Mouse (Mus musculus) adrenal gland (tissue): ENCODE data around the gene Oas1d.
"Not testable (repeated sequence)": the region's sequence is repeated elsewhere in the genome, so short reads cannot be mapped to it uniquely, and the experiment has no call there.

ENCODE experiments used
- intact Hi-C: fragments of 180-260 bp; cut with DNase I; formaldehyde crosslinking; loops from one replicate; pipeline ENCODE4 v1.15.1; 2025

The Oas1d gene

DNA sequence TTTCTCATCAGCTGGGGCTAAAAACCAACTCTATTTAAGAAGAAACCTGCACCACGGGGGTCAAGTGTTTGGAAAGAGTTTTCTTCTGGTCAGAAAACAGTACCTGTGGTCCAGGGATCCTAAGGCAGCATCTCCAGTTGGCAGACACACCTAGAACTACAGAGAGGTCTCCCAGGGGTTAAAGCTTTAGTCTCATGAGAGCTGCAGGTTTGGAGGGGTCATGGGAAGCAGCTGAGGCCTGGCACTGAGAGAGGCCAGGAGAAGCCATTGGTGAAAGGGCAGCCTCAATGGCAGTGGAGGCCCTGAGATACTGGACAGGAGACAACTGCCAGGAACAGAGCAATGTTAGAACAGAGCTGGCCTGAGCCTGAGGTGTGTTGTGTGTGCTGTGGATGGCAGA is 13.7 kb upstream of the Oas1d start:
- intact Hi-C loops: no loop called here

DNA sequence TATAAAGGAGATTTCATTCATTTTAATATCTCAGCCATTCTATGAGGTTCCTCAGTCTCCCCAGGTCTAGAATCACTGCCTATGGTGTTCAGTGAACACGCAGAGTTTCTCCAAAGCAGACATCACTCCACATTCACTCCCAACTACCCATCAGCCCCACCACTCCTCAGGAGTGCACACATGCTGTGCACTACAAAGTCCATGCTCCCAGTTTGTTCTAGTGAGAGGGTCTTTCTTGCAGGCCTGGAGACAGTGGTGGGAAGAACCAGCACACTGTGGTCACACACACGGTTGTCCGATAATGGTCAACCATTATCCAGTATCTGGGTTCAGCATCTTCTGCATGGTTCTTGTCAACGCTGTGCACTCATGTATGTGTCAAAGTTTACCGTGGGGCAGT is 12.3 kb upstream of the Oas1d start:
- intact Hi-C loops: no loop called here

GRCm38 (mm10) chr5:120906791-120907733 is 7.3 kb upstream of the Oas1d start, which contains the start of gene Oas1a:
TSS of gene Oas1a (minus strand) at chr5:120907521.
- intact Hi-C loops: not testable (repeated sequence)

DNA sequence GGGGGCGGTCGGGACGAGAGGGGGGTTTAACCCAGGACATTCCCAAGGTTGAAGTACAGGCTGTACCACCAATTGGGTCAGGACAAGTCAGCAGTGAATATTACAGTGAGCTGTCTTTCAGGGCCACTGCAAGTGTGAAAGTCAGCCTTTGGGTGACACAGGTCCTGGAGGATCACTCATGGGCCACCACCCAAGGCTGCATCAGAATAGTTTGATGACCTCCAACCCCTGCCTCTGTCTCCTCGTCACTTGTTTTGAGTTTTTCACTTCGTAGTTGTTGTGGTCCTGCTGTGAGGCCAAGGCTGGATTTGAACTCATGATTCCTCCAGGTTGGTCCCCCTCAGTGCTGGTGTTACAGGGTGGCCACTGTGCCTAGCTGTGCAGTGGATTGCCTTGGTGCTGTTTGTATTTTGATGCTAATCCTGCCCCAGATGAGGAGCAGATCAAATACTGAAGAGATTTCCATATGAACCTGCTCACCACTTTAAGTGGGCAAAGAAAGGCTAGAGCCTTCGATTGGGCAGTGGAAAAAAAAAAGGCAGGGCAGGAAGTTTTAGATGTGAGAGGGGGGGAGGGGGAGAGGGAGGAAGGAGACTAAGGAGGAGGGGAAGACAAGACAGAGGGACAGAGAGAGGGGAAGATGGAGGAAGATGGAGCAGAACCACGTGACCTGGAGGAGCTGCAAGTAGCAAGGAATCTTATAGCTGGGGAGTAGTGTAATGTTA is 6.0 kb upstream of the Oas1d start:
- intact Hi-C loops: no loop called here

DNA sequence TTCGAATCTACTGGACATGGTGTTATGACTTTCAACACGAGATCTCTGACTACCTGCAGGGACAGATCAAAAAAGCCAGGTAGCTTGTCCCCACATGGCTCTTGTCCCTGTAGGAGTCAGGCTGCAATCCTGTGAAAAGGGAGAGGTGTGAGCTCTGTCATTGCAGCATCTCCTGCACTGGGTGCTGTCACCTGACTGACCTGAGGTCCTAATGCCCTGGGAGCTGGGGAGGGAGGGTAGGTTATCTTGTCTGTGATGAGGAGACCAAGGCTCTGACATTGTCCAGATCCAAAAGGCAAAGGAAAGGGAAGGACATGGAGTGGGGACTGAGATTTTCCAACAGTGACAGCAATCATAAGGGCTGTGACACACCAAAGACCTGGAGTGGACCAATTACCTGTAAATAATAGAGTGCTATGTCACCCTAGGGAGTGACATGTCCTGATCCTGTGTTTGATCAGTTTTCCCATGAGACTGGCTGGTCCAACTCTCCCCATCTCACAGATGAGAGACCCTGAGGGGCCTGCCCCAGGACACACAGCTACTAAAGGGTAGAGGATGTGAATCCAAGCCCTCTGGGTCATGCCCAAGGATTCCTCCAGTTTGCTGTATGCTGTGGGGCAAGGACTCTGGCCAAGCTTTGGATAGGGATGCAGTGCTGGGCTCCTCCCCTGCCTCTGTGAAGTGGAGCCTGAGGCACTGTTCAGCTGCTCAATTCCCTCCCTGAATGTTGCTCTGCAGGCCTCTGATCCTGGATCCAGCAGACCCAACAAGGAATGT is 5.0 kb downstream of the Oas1d start:
- intact Hi-C loops: not testable (repeated sequence)

DNA sequence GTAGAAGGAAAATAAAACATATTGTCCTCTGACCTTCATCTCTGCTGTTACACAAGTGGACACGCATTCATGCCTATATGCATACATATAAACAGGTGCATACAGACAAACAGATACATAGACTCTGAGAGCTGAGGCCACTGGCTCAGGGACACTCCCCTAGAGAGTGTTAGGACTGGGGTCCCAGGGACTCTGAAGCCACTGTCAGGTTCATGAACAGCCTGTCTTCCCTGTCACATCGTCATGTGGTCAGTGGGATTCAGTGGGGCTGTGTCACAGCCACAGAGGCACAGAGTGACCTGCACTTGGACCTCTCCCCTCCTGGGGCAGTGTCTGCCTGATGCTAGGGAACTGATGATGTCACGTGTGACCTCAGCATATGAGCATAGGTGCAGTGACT is 6.0 kb downstream of the Oas1d start:
- intact Hi-C loops: no loop called here

GRCm38 (mm10) chr5:120923969-120924368 is 9.6 kb downstream of the Oas1d start:
- intact Hi-C loops: no loop called here

DNA sequence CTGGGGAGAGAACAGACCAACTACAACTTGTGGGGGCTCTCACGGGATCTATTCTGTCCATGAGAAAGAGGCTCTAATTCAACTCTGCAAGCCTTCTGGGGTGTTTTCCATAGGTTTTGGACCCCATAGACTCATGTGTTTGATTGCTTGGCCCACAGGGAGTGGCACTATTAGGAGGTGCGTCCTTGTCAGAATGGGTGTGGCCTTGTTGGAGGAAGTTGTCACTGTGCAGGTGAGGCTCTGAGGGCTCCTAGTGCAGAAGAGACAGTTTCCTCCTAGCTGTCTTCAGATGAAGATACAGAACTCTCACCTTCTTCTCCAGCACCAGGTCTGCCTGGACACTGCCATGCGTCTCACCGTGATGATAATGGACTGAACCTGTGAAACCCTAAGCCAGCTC is 10.2 kb downstream of the Oas1d start:
- intact Hi-C loops: not testable (repeated sequence)

- intact Hi-C loops: not testable (repeated sequence)
Observed at GRCm38 (mm10) chr5:120926311-120926710, 12.0 kb downstream of the Oas1d start.

DNA sequence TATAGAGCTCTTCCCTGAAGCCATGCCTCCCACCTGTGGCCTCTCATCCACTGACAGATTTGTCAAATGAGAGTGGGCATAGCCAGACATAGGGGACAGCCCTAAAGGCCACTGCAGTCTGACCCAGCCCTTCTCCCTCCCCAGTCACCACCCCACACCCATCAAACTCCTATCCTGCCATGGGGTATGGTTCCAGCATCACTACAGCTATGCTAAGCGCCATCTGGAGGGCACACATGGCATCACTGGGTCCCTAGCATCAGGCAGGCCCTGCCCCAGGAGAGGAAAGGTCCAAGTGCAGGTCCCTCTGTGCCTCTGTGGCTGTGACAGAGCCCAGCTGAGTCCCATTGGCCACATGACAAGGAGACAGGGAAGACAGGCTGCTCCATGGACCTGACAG is 12.7 kb downstream of the Oas1d start:
- intact Hi-C loops: no loop called here

DNA sequence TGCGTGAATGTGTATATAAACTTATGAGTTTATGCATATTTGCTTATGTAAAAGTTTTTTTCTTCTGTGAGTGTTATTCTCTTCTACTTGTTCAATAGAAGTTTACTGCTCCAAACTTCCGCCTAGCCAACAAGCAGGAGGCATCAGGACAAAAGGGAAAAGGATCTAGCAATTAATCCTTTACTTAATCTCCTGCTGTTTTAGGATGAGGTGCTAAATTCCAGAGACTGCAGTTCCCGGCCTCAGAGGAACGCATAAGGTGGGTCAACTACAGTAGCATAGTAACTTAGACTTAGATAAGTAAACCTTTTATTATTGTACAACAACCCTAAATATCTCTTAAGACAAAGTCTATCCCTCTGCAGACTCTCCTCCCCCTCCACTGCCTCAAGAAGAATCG is 19.6 kb downstream of the Oas1d start:
- intact Hi-C loops: loop anchor here (5.0 kb wide), 1 partner anchor 117 kb away; no protein-coding TSS in a partner anchor

- intact Hi-C loops: no loop called here
Observed at GRCm38 (mm10) chr5:120937841-120938240, 23.5 kb downstream of the Oas1d start.

GRCm38 (mm10) chr5:120938586-120938985 is 24.2 kb downstream of the Oas1d start:
- intact Hi-C loops: no loop called here

GRCm38 (mm10) chr5:120942076-120942475 is 27.7 kb downstream of the Oas1d start:
- intact Hi-C loops: no loop called here

- intact Hi-C loops: loop anchor here (10.0 kb wide), 1 partner anchor 222 kb away; no protein-coding TSS in a partner anchor
Observed at GRCm38 (mm10) chr5:120952242-120952770, 38.0 kb downstream of the Oas1d start.

- intact Hi-C loops: loop anchor here (10.0 kb wide), 1 partner anchor 221 kb away; no protein-coding TSS in a partner anchor
Observed at GRCm38 (mm10) chr5:120953974-120954373, 39.6 kb downstream of the Oas1d start.

DNA sequence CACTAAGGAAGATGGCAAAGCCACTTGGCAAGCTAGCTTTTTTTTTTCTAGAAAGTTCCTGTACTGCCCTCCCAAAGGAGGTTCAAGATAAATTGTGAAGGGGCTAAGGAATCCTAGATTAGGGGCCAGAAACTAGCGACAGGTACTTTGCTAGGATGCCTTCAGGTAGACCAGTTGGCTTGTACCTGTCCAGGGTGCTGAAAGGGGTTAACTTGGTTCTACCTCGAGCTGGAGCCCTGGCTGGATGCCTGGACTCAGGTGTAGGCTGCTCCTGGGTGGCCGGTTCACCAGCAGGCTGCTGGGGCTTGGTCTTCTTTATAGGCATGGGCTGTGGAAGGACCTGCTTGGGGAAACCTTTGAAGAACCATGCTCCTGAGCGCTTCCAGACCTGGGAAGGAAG is 46.7 kb downstream of the Oas1d start:
- intact Hi-C loops: no loop called here

DNA sequence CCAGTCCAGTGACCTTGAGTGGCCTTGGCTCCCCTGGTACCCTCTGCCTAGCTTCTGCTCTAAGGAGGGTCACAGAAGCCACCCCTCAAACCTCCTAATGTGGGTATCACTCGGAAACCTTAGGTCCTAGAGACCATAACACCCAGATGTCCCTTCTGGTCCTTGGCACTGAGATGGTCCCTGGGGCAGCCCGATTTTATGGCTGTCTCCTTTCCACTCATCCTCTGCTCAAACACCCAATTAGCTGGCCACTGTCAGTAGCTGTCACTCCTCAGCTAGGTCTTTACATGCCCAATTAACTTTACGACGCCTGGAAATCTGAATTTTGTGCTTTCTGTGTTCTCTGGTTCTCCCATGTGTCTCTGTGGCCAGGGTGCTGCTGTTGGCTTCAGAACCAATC is 51.8 kb downstream of the Oas1d start:
- intact Hi-C loops: no loop called here

- intact Hi-C loops: no loop called here
Observed at GRCm38 (mm10) chr5:120966894-120967293, 52.6 kb downstream of the Oas1d start.

DNA sequence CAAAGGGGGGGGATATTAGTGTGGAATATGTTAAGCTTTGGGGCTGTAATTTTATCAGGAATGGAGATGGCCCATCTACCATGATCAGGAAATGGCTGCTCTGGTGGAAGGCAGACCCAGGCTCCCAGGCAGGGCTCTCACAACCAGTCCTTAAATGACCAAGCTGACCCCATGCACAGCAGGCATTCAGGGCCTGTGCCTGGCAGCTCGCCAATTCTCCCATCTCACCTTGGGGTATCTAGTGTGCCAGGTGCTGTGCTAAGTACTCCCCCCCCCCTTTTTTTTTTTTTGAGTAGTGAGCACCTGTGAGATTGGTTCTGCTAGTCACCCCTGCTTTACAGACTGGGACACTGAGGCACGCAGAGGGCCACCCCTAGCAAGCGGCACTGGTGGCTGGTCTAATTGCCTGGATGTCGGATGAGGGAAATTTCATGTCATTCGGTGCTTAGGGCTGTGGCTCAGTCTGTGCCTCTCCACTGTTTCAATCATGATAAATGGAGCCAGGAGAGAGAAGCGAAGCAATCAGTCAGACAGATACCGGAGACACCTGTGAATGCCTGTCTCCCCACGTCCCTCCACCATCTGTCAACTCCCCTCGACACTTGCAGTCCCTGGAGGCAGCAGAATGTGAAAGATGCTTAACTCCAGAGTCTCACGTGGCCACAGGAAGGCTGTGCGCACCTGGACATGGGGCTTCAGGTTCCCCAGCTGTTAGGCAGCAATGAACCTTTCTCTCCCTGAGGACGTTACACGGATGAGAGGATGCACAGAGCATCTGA is 53.2 kb downstream of the Oas1d start:
- intact Hi-C loops: no loop called here
